Mouse (Mus musculus): Measurements from ENCODE around the gene Rundc3a.

- TF ChIP-seq CTCF (IDR thresholded peaks at IDR 0.05; ENCODE audit: control insufficient read depth, insufficient read depth, insufficient replicate concordance, low read depth, low read length) (no peak), POLR2A (IDR thresholded peaks at IDR 0.05; ENCODE audit: control insufficient read depth, low read depth, low read length) (no peak)
Measured at GRCm38 (mm10) chr11:102350416-102350815, 42.8 kb upstream of the Rundc3a start.
